Mouse (Mus musculus) bone marrow, adult 2 months (tissue): ENCODE results near the gene Lnx2. TPM values are rescaled to one million over a fixed set of nuclear protein-coding genes. Genes with fewer than 3 reads are reported as not detected.

ENCODE experiments used
- H3K27ac ChIP-seq: fragments of 200-500 bp; 2 replicates; pipeline ENCODE4 v1.5.1; 2012; ENCODE audit warnings: low read depth, mild to moderate bottlenecking, control low read depth, inconsistent platforms, low read length; ENCODE audit not compliant: control insufficient read depth, poor library complexity, insufficient read depth
- H3K4me1 ChIP-seq: fragments of 200-500 bp; 2 replicates; pipeline ENCODE4 v1.6.1; 2011; ENCODE audit warnings: low read length; ENCODE audit not compliant: control insufficient read depth, insufficient read depth
- H3K4me3 ChIP-seq: fragments of 200-500 bp; replicated peaks from 2 replicates; pipeline ENCODE3; 2011; ENCODE audit warnings: mild to moderate bottlenecking, low read depth, low read length, control low read depth; ENCODE audit not compliant: control insufficient read depth
- CTCF ChIP-seq: fragments of 200-500 bp; IDR thresholded peaks from 2 replicates; pipeline ENCODE4 v1.5.1; 2011; ENCODE audit warnings: low read length, control low read depth; ENCODE audit not compliant: control insufficient read depth, insufficient read depth
- POLR2A ChIP-seq: fragments of 200-500 bp; IDR thresholded peaks from 2 replicates; pipeline ENCODE4 v1.6.1; 2011; ENCODE audit warnings: low read depth, mild to moderate bottlenecking, control low read depth, low read length, borderline replicate concordance; ENCODE audit not compliant: control insufficient read depth
- WGBS: fragments of 180-500 bp; shearing (Covaris S2); methylation state at CpG from one replicate; pipeline ENCODE4 v1.1.7; 2018; 5-methylcytosine and 5-hydroxymethylcytosine counted together
- polyA plus RNA-seq: library from polyadenylated mRNA; stranded (reverse); fragments of >200 nt; gene quantifications from 2 replicates; pipeline ENCODE4 v1.2.4, GENCODE M21; 2011; ENCODE audit warnings: low replicate concordance; ENCODE audit not compliant: missing spikeins, insufficient read depth, insufficient read length

Gene Lnx2
- polyA plus RNA-seq, 1 experiment, result 3.8 TPM

DNA sequence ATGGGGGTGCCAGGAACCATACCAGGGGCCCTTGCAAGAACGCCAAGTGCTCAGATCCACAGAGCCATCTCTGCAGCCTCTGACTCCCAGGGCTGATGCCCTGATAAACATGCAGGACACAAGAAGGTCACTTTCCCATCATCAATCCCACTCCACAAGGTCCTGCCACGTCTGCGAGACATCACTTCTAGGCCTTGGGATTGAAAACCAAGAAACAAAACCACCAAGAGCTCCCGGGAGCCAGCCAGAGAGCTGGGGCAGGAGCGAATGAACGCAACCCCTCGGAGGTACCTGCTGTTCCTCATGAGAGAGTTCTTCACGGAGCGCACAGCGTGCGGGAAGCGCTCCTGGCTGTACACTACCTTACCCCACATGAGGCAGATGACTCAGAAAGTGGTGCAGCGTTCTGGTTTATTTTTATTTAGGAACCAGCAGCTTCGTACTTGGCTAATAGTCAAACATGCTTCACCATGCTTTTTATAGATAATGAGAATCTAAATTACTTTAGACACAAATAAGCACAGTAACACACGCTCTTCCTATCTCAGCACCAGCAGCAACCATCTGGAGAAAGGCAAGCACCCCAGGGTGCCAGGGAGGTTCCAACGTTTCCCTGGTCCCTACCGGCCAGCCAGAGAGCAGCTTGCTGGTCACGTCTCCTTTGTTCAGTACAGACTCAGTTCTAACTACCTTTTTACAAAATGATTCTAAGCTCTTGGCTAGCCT, 53.0 kb downstream of the Lnx2 start:
- H3K4me3 ChIP-seq, result no peak overlapping the region
- no peaks in the 10 kb centered on the region for H3K4me1 ChIP-seq
- H3K27ac ChIP-seq, result no peak overlapping the region
- no peak for TF ChIP-seq POLR2A
- TF ChIP-seq CTCF, result no peak
- WGBS, result 86% methylated on average over 18 of the region's 18 CpGs

DNA sequence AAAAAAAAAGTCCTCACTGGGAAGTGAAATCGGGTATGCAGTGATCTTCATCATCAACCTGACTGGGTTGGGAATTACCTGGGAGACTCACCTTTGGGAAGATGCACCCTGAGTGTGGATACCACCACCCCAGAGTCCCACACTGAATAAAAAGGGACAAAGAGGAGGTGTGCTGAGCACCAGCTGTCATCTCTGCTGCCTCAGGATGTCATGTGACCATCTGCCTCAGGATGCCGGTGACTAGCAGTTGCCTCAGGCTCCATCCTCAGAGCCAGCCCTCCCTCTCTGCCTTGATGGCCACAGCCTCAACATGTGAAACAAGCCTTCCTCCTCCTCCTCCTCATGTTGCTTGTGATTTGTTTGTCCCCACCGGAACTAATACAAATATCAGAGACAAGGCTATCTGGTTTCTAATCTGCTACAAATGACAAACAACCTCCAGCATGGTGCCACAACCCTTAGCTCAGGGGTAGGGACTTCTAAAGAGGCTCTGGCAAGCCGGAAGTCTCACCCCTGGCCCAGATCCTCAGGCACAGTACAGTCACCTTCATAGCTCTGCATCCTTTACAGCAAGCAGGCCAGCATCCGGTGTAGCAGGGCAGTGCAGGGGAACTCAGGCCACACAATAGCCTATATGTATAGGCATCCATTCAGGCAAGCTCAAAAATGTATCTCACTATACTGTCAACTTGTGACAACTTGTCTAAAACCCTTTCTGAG, 54.7 kb downstream of the Lnx2 start:
- no peak overlapping the region for H3K4me3 ChIP-seq
- no peaks in the 10 kb centered on the region for H3K4me1 ChIP-seq
- no peak overlapping the region for H3K27ac ChIP-seq
- 80% methylated on average over 5 of the region's 5 CpGs for WGBS
- no peak for TF ChIP-seq POLR2A
- no peak for TF ChIP-seq CTCF

DNA sequence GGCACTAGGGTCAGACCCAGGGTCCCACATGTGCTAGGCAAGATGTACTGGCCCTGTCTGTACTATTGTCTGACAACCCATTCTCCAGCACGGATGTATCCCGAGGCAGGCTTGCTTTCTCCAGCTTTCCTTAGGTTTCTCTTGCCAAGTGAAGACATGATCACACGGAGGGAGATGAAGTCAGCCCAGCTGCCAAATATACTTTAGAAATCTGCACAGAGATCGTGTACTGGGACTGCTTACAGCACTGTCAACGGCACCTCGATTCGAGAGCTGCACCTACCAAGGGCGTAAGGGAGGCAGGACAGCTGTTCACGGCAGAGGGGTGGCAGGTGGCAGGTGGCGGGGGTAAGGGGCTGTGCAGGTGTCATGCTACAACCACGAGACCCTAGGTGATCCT, 55.8 kb downstream of the Lnx2 start:
- WGBS, result 87% methylated on average over 11 of the region's 11 CpGs
- TF ChIP-seq CTCF (no peak), POLR2A (no peak)
- no peak overlapping the region for H3K4me3 ChIP-seq
- H3K27ac ChIP-seq, result no peak overlapping the region
- H3K4me1 ChIP-seq, result no peaks in the 10 kb centered on the region

DNA sequence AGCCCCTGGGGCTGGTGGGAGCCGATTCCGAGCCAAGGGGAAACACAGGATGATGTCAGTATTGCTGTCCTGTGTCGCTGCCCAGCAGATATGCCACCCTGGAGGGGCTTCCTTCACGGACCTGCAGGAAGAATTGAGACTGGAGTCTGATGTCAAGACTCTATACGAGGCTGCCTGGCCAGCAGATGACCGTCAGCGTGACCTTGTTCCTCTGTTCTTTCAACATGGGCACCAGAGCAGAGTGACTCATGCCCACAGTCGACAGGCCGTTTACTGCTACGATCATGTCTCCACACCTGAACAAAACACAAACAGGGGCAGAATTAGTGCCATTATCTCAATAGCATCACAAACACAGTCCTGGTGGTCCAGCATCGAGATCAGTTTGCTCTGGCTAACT, 57.6 kb downstream of the Lnx2 start:
- Histone ChIP-seq H3K4me1 (no peaks in the 10 kb centered on the region), H3K4me3 (no peak overlapping the region), H3K27ac (no peak overlapping the region)
- WGBS, result 89% methylated on average over 11 of the region's 11 CpGs
- TF ChIP-seq POLR2A, result no peak
- no peak for TF ChIP-seq CTCF

DNA sequence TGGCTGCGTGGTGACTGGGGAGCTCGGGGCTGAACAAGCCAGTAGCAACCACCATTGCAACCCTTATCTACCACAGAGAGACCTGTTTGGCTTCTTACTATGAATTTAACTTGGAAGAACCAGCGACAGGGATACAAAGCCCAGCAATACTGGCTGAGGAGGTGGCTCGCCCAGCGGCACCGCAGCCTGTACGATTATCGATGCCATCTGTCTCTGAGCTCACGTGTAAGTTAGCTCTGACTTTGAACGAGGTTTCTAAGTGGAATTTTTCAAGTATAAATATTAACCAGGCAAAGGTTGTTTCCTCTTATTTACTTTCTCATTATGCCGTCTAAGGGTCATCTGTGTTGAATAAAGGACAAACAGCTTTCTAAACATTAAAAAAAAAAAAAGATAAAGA, 58.9 kb downstream of the Lnx2 start:
- Histone ChIP-seq H3K27ac (no peak overlapping the region), H3K4me3 (no peak overlapping the region), H3K4me1 (no peaks in the 10 kb centered on the region)
- WGBS, result 92% methylated on average over 11 of the region's 11 CpGs
- TF ChIP-seq CTCF (no peak), POLR2A (no peak)

DNA sequence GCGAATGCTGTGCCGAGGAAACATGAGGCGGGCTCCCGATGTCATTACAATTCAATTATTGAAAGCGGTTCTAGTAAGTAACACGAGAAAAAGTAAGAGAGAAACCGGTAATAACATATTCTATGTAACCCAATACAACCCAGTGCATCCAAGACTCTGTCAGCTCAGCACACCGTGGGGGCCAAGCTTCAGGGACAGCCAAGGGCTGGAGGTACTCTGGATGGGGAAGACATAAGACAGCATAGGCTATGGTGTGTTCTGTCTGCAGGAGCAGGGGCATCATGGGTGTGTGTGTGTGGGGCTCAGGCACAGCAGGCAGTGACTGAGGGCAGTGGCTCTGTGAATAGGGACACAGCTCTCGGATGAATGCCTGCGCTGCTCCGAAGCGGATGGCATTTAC, 59.8 kb downstream of the Lnx2 start:
- Histone ChIP-seq H3K4me3 (no peak overlapping the region), H3K4me1 (no peaks in the 10 kb centered on the region), H3K27ac (no peak overlapping the region)
- WGBS, result 91% methylated on average over 12 of the region's 12 CpGs
- TF ChIP-seq POLR2A (no peak), CTCF (no peak)

DNA sequence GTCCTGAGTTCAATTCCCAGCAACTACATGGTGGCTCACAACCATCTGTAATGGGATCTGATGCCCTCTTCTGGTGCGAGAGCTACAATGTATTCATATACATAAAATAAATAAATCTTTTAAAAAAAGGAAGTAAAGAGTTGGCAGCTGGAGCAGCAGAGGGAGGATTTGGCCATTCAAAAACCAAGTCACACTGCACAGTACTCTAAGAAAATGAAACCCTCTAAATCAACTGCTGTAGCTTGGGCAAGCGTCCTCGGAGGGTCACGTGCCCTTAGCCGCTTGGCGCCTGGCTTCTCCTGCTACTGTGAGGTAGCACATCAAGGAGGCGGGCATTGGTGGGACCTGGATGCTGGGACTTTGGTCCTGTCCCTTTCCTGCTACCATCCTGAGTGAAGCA, 61.2 kb downstream of the Lnx2 start:
- no peaks in the 10 kb centered on the region for H3K4me1 ChIP-seq
- 10% methylated on average over 7 of the region's 7 CpGs for WGBS
- TF ChIP-seq POLR2A (no peak), CTCF (no peak)
- H3K27ac ChIP-seq, result no peak overlapping the region
- no peak overlapping the region for H3K4me3 ChIP-seq

DNA sequence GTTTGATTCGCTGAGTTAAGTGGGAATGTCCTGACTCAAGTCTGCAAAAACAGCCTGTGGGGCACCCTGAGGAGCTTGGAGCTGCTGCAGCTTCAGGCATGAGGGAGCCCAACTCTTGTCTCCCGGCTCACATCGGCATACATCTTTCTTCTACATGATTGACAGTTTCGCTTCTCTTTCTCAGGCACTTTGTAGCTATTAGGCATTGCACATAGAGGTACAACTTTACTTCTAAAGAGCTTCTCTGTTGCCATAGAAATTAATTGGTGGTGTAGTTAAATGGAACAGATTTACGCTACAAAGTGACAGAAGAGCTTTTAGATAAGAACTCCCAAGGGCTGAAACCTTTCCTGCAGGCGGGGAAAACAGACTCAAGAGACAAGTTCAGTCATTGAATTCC, 62.5 kb downstream of the Lnx2 start:
- no peak for TF ChIP-seq CTCF
- no peak for TF ChIP-seq POLR2A
- H3K4me3 ChIP-seq, result no peak overlapping the region
- H3K4me1 ChIP-seq, result no peaks in the 10 kb centered on the region
- H3K27ac ChIP-seq, result no peak overlapping the region
- 55% methylated on average over 6 of the region's 6 CpGs for WGBS
